Mouse (Mus musculus) CH12.LX (cell line): ENCODE measurements around the gene Slc2a2. TPM values are rescaled to one million over a fixed set of nuclear protein-coding genes. Genes with fewer than 3 reads are reported as not detected.

Experiments used
- DNase-seq: peaks from one replicate; pipeline ENCODE4 v3.0.0-alpha.2; 2013; ENCODE audit errors: extremely low read depth
- H3K27ac ChIP-seq: 2 replicates; pipeline ENCODE4 v1.5.1; 2012; ENCODE audit warnings: low read depth, mild to moderate bottlenecking, control low read depth, moderate library complexity; ENCODE audit not compliant: insufficient read depth
- H3K27me3 ChIP-seq: replicated peaks from 2 replicates; pipeline ENCODE3; 2012; ENCODE audit warnings: inconsistent platforms
- H3K36me3 ChIP-seq, 2 experiments: replicated peaks in 1 of 2; 2 replicates each; pipeline versions ENCODE3 to v1.6.1; 2012; ENCODE audit warnings: inconsistent platforms in 1 of 2, low read length in 1 of 2, mild to moderate bottlenecking in 1 of 2, mixed read lengths in 1 of 2, moderate library complexity in 1 of 2; ENCODE audit not compliant: control insufficient read depth in 1 of 2, insufficient read depth in 1 of 2
- H3K4me1 ChIP-seq, 2 experiments: 2 replicates each; pipeline ENCODE4 v1.6.1; 2012; ENCODE audit warnings: inconsistent platforms in 1 of 2, moderate library complexity in 1 of 2; ENCODE audit not compliant: insufficient read depth in 2 of 2, control insufficient read depth in 1 of 2
- H3K4me2 ChIP-seq: 2 replicates; pipeline ENCODE4 v1.6.1; 2012; ENCODE audit warnings: low read depth, mild to moderate bottlenecking, control low read depth; ENCODE audit not compliant: poor library complexity, insufficient read depth, severe bottlenecking
- H3K4me3 ChIP-seq, 3 experiments: fragments of 150-350 bp in 1 of 3; sonication (generic) in 1 of 3; replicated peaks in 1 of 3; 2 replicates each; pipeline versions ENCODE3 to v1.5.1; 2011 to 2012; ENCODE audit warnings: low read depth in 2 of 3, low read length in 2 of 3, mild to moderate bottlenecking in 2 of 3, moderate library complexity in 2 of 3, control low read depth in 1 of 3, improper control_type of control experiment in 1 of 3, inconsistent platforms in 1 of 3, mixed read lengths in 1 of 3; ENCODE audit not compliant: poor library complexity in 1 of 3
- H3K79me2 ChIP-seq: replicated peaks from 2 replicates; pipeline ENCODE4 v1.6.1; 2012; ENCODE audit warnings: mild to moderate bottlenecking, moderate library complexity; ENCODE audit not compliant: control insufficient read depth, poor library complexity, insufficient read depth, severe bottlenecking; ENCODE audit errors: extremely low read depth
- H3K9ac ChIP-seq: 2 replicates; pipeline ENCODE4 v1.6.1; 2012; ENCODE audit warnings: low read depth, mild to moderate bottlenecking, control low read depth, moderate library complexity; ENCODE audit not compliant: insufficient read depth
- H3K9me3 ChIP-seq: replicated peaks from 2 replicates; pipeline ENCODE3; 2012; ENCODE audit warnings: low read length, inconsistent platforms, mixed read lengths
- BHLHE40 ChIP-seq: IDR thresholded peaks from 2 replicates; pipeline ENCODE4 v1.6.1; 2011; ENCODE audit warnings: mild to moderate bottlenecking, low read depth, low read length, improper control_type of control experiment
- CHD1 ChIP-seq: IDR thresholded peaks from 2 replicates; pipeline ENCODE4 v1.6.1; 2012; ENCODE audit warnings: low read depth, low read length, improper control_type of control experiment, inconsistent platforms
- CHD2 ChIP-seq: IDR thresholded peaks from 2 replicates; pipeline ENCODE4 v1.6.1; 2011; ENCODE audit warnings: low read length, improper control_type of control experiment
- CTCF ChIP-seq, 2 experiments: IDR thresholded peaks in 1 of 2; conservative IDR thresholded peaks in 1 of 2; 2 replicates each; pipeline ENCODE4 v1.5.1; 2011 to 2012; ENCODE audit warnings: low read depth in 2 of 2, low read length in 2 of 2, improper control_type of control experiment in 1 of 2, inconsistent platforms in 1 of 2, mild to moderate bottlenecking in 1 of 2, moderate library complexity in 1 of 2
- ELF1 ChIP-seq: IDR thresholded peaks from 2 replicates; pipeline ENCODE4 v1.6.1; 2014; ENCODE audit warnings: low read depth, mild to moderate bottlenecking, inconsistent platforms, low read length, improper control_type of control experiment
- ETS1 ChIP-seq: conservative IDR thresholded peaks from 2 replicates; pipeline ENCODE4 v1.6.1; 2012; ENCODE audit warnings: low read depth, mild to moderate bottlenecking, inconsistent platforms, low read length, improper control_type of control experiment, moderate library complexity
- HCFC1 ChIP-seq: IDR thresholded peaks from 2 replicates; pipeline ENCODE4 v1.6.1; 2012; ENCODE audit warnings: low read depth, mild to moderate bottlenecking, inconsistent platforms, low read length, improper control_type of control experiment
- JUN ChIP-seq: IDR thresholded peaks from 2 replicates; pipeline ENCODE4 v1.6.1; 2011; ENCODE audit warnings: low read depth, mild to moderate bottlenecking, low read length, improper control_type of control experiment, moderate library complexity; ENCODE audit not compliant: insufficient read depth
- KAT2A ChIP-seq: IDR thresholded peaks from 2 replicates; pipeline ENCODE4 v1.6.1; 2012; ENCODE audit warnings: low read length, improper control_type of control experiment, inconsistent platforms; ENCODE audit not compliant: insufficient replicate concordance
- MYC ChIP-seq: IDR thresholded peaks from 2 replicates; pipeline ENCODE4 v1.6.1; 2011; ENCODE audit warnings: low read depth, mild to moderate bottlenecking, improper control_type of control experiment, low read length
- NELFE ChIP-seq: IDR thresholded peaks from 2 replicates; pipeline ENCODE4 v1.6.1; 2011; ENCODE audit warnings: low read depth, low read length, improper control_type of control experiment
- NRF1 ChIP-seq: IDR thresholded peaks from 2 replicates; pipeline ENCODE4 v1.6.1; 2014; ENCODE audit warnings: low read depth, mild to moderate bottlenecking, inconsistent platforms, low read length, improper control_type of control experiment, moderate library complexity
- RAD21 ChIP-seq: IDR thresholded peaks from 2 replicates; pipeline ENCODE4 v1.6.1; 2011; ENCODE audit warnings: low read depth, mild to moderate bottlenecking, low read length, improper control_type of control experiment, moderate library complexity
- TBP ChIP-seq: conservative IDR thresholded peaks from 2 replicates; pipeline ENCODE4 v1.6.1; 2011; ENCODE audit warnings: low read depth, low read length, improper control_type of control experiment
- UBTF ChIP-seq: IDR thresholded peaks from 2 replicates; pipeline ENCODE4 v1.6.1; 2012; ENCODE audit warnings: low read depth, mild to moderate bottlenecking, inconsistent platforms, low read length, improper control_type of control experiment, moderate library complexity
- USF2 ChIP-seq: conservative IDR thresholded peaks from 2 replicates; pipeline ENCODE4 v1.6.1; 2011; ENCODE audit warnings: low read depth, low read length, improper control_type of control experiment
- ZC3H11A ChIP-seq: IDR thresholded peaks from 2 replicates; pipeline ENCODE4 v1.6.1; 2012; ENCODE audit warnings: low read depth, mild to moderate bottlenecking, inconsistent platforms, low read length, improper control_type of control experiment
- ZKSCAN1 ChIP-seq: IDR thresholded peaks from 2 replicates; pipeline ENCODE4 v1.6.1; 2012; ENCODE audit warnings: low read depth, inconsistent platforms, low read length, improper control_type of control experiment, borderline replicate concordance
- ZNF384 ChIP-seq: IDR thresholded peaks from 2 replicates; pipeline ENCODE4 v1.6.1; 2012; ENCODE audit warnings: low read depth, low read length, improper control_type of control experiment, inconsistent platforms
- dilution Hi-C: fragments of 300-500 bp; cut with MboI; formaldehyde crosslinking; loops from 2 replicates; pipeline ENCODE4 v1.14.3; 2020; ENCODE audit warnings: low sequenced_read_pairs; ENCODE audit not compliant: extremely low pct_unique_long_range_greater_than_20kb, extremely low pct_ligation_motif_present
- in situ Hi-C: fragments of 300-500 bp; cut with MboI; formaldehyde crosslinking; loops from 3 replicates; pipeline ENCODE4 v1.14.3; 2019; ENCODE audit warnings: low sequenced_read_pairs, low pct_ligation_motif_present, low pct_unique_long_range_greater_than_20kb, mixed read lengths
- polyA plus RNA-seq: library from polyadenylated mRNA; unstranded; fragments of >175 nt; gene quantifications from 2 replicates; pipeline ENCODE4 v1.2.1, GENCODE M21; 2012; ENCODE audit warnings: low read depth; ENCODE audit not compliant: insufficient read length
- total RNA-seq, 2 experiments: library from RNA; depleted of rRNA; stranded (reverse); fragments of 300-350 nt in 1 of 2; fragments of >200 nt in 1 of 2; gene quantifications; 2 replicates each; pipeline ENCODE4 v1.2.3; 2012 to 2014

Slc2a2 gene
- total and polyA plus RNA-seq, 3 experiments = not detected

DNA sequence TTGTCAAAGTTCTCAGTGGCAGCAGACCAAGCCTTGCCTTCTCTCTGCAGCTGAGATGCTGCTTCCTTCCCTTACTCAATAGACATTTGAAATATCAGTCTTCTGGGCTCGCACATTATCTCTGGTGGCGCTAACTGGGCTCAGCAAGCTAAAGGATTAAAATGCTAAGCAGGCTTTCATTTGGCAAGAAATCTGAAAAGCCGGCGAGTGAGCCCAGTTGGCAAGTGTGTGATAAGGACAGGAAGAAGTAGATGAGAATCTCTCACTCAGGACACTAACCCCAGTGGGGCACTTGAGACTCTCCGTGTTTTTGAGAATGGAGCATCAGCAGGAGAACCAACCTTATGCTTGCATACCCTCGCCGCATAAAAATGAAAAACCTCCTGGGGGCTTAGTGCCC is 16.9 kb upstream of the Slc2a2 start:
- Histone ChIP-seq H3K36me3 (no peaks in the 10 kb centered on the region), H3K9ac (no peak overlapping the region), H3K4me2 (no peak overlapping the region), H3K4me1 (no peaks in the 10 kb centered on the region), H3K9me3 (peaks cover 62% of the 10 kb centered on the region), H3K4me3 (no peak overlapping the region), H3K27ac (no peak overlapping the region), H3K79me2 (no peaks in the 10 kb centered on the region), H3K27me3 (no peaks in the 10 kb centered on the region)
- dilution Hi-C loops = no loop called here
- no peak for TF ChIP-seq CHD2
- no peak for TF ChIP-seq CHD1
- no peak for TF ChIP-seq ETS1
- TF ChIP-seq ELF1 = no peak
- TF ChIP-seq NELFE = no peak
- TF ChIP-seq ZC3H11A = no peak
- no peak for TF ChIP-seq CTCF (conservative IDR thresholded peaks at IDR 0.05 in 1 of 2, IDR thresholded peaks at IDR 0.05 in 1 of 2; ENCODE audit: low read depth in 2 of 2, low read length in 2 of 2)
- no peak for TF ChIP-seq BHLHE40
- TF ChIP-seq TBP = no peak
- in situ Hi-C loops = no loop called here
- DNase-seq = no peak

DNA sequence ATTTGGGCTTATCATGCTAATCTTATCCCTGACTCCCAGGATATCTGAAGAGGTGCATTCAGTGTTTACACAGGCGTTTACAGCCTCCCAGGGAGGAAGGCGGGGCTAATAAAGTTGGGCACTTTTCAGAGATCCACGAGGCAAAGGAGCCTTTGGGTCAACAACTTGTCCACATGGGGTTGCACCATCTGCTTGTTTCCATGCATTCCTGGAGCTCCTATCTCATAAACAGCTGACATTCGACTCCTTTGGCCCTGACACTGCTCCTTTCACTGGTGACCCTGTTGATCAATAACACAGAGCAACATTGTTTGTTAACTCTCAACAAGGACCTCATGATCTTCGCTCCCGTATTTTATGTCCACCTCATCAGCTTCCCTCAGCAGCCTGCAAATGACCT is 15.8 kb upstream of the Slc2a2 start:
- in situ Hi-C loops (no loop called here), dilution Hi-C loops (no loop called here)
- H3K36me3 ChIP-seq = no peaks in the 10 kb centered on the region
- H3K4me1 ChIP-seq = no peaks in the 10 kb centered on the region
- H3K4me2 ChIP-seq = no peak overlapping the region
- DNase-seq = no peak
- no peaks in the 10 kb centered on the region for H3K79me2 ChIP-seq
- no peaks in the 10 kb centered on the region for H3K27me3 ChIP-seq
- no peak overlapping the region for H3K27ac ChIP-seq
- peaks cover 57% of the 10 kb centered on the region for H3K9me3 ChIP-seq
- H3K4me3 ChIP-seq = no peak overlapping the region
- no peak overlapping the region for H3K9ac ChIP-seq
- TF ChIP-seq ZC3H11A (no peak), ETS1 (no peak), HCFC1 (no peak), CHD2 (no peak), ZNF384 (no peak), MYC (no peak), RAD21 (no peak), ZKSCAN1 (no peak), BHLHE40 (no peak), NRF1 (no peak), KAT2A (no peak), JUN (no peak), USF2 (no peak), ELF1 (no peak), UBTF (no peak)
